Comparison of ENCODE assay signal across 30 mouse cellular contexts in the genomic region with DNA sequence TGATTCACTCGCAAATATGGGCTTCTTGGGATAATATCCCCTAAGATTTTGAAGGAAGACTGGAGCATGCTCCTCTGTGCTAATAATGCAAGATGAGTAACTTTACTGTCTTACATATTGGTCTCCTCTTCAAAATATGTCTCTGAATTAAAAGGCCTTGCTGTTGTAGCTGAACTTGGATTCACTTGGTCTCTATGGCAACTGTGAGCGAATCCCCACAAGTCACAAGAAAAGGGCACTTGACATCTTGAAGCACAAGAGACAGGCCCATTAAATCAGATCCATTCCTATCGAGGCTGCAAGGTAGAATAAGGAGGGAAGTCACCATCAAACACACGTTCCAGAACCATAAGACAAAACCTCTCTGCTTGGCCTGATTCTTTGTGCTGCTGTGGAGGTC.
A peak's percentile ranks its signal among the peaks of the same experiment; 100 is the strongest.
DNase-seq lines count a peak whose midpoint lies in the region; ATAC-seq and TF ChIP-seq lines count a peak whose summit lies in the region.
"Had no signal": no experiment of that assay in that cellular context is flagged by ENCODE, and none has a peak within 500 bp of the region (broad histone marks: within the 10 kb centered on the region; RNA-seq: fewer than 3 reads in every experiment).

No protein-coding gene starts in this region.

- H3K4me1 ChIP-seq in forebrain, postnatal 0 days (ENCODE audit: insufficient read depth) = no peaks in the 10 kb centered on the region
- no peaks in the 10 kb centered on the region; the same call in 1 of the 2 replicates for H3K4me1 ChIP-seq in forebrain, embryonic 10.5 days
- H3K4me1 ChIP-seq in midbrain, embryonic 15.5 days = peaks cover 12% of the 10 kb centered on the region; the same call in 1 of the 2 replicates
- peaks cover 6% of the 10 kb centered on the region; the same call in 1 of the 2 replicates for H3K4me1 ChIP-seq in midbrain, embryonic 16.5 days (ENCODE audit: control insufficient read depth, insufficient read depth, low read length)
- H3K4me1 ChIP-seq: forebrain, embryonic 15.5 days; heart, embryonic 12.5 days; heart, embryonic 15.5 days; intestine, embryonic 15.5 days had no signal

- H3K4me3 ChIP-seq in forebrain, postnatal 0 days (ENCODE audit: low read depth, low read length) = no peak overlapping the region
- no peak overlapping the region for H3K4me3 ChIP-seq in forebrain, embryonic 10.5 days
- no peak overlapping the region for H3K4me3 ChIP-seq in midbrain, embryonic 15.5 days
- no peak overlapping the region for H3K4me3 ChIP-seq in midbrain, embryonic 16.5 days (ENCODE audit: low read depth, low read length)
- no peak overlapping the region for H3K4me3 ChIP-seq in macrophage (ENCODE audit: inconsistent target)
- H3K4me3 ChIP-seq: embryonic facial prominence, embryonic 10.5 days; embryonic facial prominence, embryonic 13.5 days; erythroblast, embryonic 14.5 days; forebrain, embryonic 15.5 days; heart, embryonic 12.5 days; heart, embryonic 15.5 days; hindbrain, embryonic 10.5 days; hindbrain, embryonic 13.5 days; intestine, embryonic 15.5 days had no signal

- 57% methylated on average over 4 of the region's 4 CpGs for WGBS in forebrain, postnatal 0 days
- 82% methylated on average over 4 of the region's 4 CpGs for WGBS in forebrain, embryonic 10.5 days
- WGBS in midbrain, embryonic 15.5 days = 50% methylated on average over 4 of the region's 4 CpGs
- WGBS in midbrain, embryonic 16.5 days = 48% methylated on average over 4 of the region's 4 CpGs
- WGBS in macrophage (ENCODE audit: missing documents) = 95% methylated on average over 4 of the region's 4 CpGs

- H3K27ac ChIP-seq in forebrain, postnatal 0 days (ENCODE audit: low read depth, low read length) = no peak overlapping the region
- H3K27ac ChIP-seq in forebrain, embryonic 10.5 days = no peak overlapping the region
- H3K27ac ChIP-seq in midbrain, embryonic 15.5 days = peak overlapping the region; percentile 28; the same call in 1 of the 2 replicates
- no peak overlapping the region; the same call in 1 of the 2 replicates for H3K27ac ChIP-seq in midbrain, embryonic 16.5 days (ENCODE audit: low read length)
- peak overlapping the region; percentile 49; the same call in 1 of the 2 replicates for H3K27ac ChIP-seq in macrophage
- H3K27ac ChIP-seq: embryonic facial prominence, embryonic 10.5 days; embryonic facial prominence, embryonic 13.5 days; forebrain, embryonic 15.5 days; heart, embryonic 15.5 days; hindbrain, embryonic 10.5 days; hindbrain, embryonic 13.5 days; intestine, embryonic 15.5 days had no signal

- H3K4me2 ChIP-seq in forebrain, postnatal 0 days (ENCODE audit: low read depth) = no peak overlapping the region
- H3K4me2 ChIP-seq in midbrain, embryonic 15.5 days = no peak overlapping the region
- H3K4me2 ChIP-seq in midbrain, embryonic 16.5 days (ENCODE audit: low read length) = no peak overlapping the region
- H3K4me2 ChIP-seq: embryonic facial prominence, embryonic 13.5 days; forebrain, embryonic 15.5 days; heart, embryonic 12.5 days; heart, embryonic 15.5 days; hindbrain, embryonic 13.5 days; intestine, embryonic 15.5 days had no signal

- peak; percentile 19 for DNase-seq in forebrain, postnatal 0 days
- DNase-seq in forebrain, embryonic 10.5 days (ENCODE audit: extremely low spot score, low spot score) = no peak
- peak; percentile 39 for DNase-seq in layer of hippocampus, adult 9-11 months
- DNase-seq in layer of hippocampus, adult 11-12 months (ENCODE audit: low spot score) = no peak
- DNase-seq in cerebellum, adult 11 months = no peak
- DNase-seq: adrenal gland, postnatal 10 days; cerebellum, adult 11-12 months; cerebellum, adult 8-10 months; cerebellum, postnatal 10 days; cerebellum, postnatal 36 days; embryo, embryonic 11 days; gastrocnemius, postnatal 10 days; gastrocnemius, postnatal 36 days; heart, postnatal 10 days had no signal

- no peaks in the 10 kb centered on the region for H3K79me2 ChIP-seq in macrophage (ENCODE audit: inconsistent target)

- H3K9me3 ChIP-seq in forebrain, postnatal 0 days (ENCODE audit: low read length) = no peaks in the 10 kb centered on the region
- H3K9me3 ChIP-seq in forebrain, embryonic 10.5 days = no peaks in the 10 kb centered on the region
- no peaks in the 10 kb centered on the region for H3K9me3 ChIP-seq in midbrain, embryonic 15.5 days
- no peaks in the 10 kb centered on the region for H3K9me3 ChIP-seq in midbrain, embryonic 16.5 days (replicated peaks; ENCODE audit: control insufficient read depth, low read length, poor library complexity, severe bottlenecking)
- H3K9me3 ChIP-seq: embryonic facial prominence, embryonic 10.5 days; embryonic facial prominence, embryonic 13.5 days; forebrain, embryonic 15.5 days; G1E; heart, embryonic 15.5 days; hindbrain, embryonic 10.5 days; hindbrain, embryonic 13.5 days; intestine, embryonic 15.5 days had no signal

- H3K36me3 ChIP-seq in forebrain, postnatal 0 days (ENCODE audit: insufficient read depth) = no peaks in the 10 kb centered on the region
- H3K36me3 ChIP-seq in forebrain, embryonic 10.5 days (replicated peaks) = no peaks in the 10 kb centered on the region
- H3K36me3 ChIP-seq in midbrain, embryonic 15.5 days (replicated peaks) = no peaks in the 10 kb centered on the region
- H3K36me3 ChIP-seq in midbrain, embryonic 16.5 days (ENCODE audit: control insufficient read depth, insufficient read depth, low read length) = no peaks in the 10 kb centered on the region
- H3K36me3 ChIP-seq in macrophage (ENCODE audit: inconsistent target) = no peaks in the 10 kb centered on the region
- H3K36me3 ChIP-seq: embryonic facial prominence, embryonic 10.5 days; embryonic facial prominence, embryonic 13.5 days; forebrain, embryonic 15.5 days; G1E; heart, embryonic 12.5 days; heart, embryonic 15.5 days; hindbrain, embryonic 10.5 days; hindbrain, embryonic 13.5 days; intestine, embryonic 15.5 days had no signal

- peak; percentile 54; the same call in 1 of the 2 replicates for ATAC-seq in forebrain, postnatal 0 days
- peak; percentile 48 for ATAC-seq in midbrain, embryonic 15.5 days (replicated peaks)
- ATAC-seq in midbrain, embryonic 16.5 days = no peak
- ATAC-seq: forebrain, embryonic 15.5 days; hindbrain, embryonic 16.5 days; intestine, embryonic 15.5 days; Patski had no signal

- H3K27me3 ChIP-seq in forebrain, postnatal 0 days (ENCODE audit: insufficient read depth, low read length) = no peaks in the 10 kb centered on the region
- H3K27me3 ChIP-seq in forebrain, embryonic 10.5 days (ENCODE audit: poor library complexity, severe bottlenecking) = peaks cover 9% of the 10 kb centered on the region; the same call in 1 of the 2 replicates
- no peaks in the 10 kb centered on the region for H3K27me3 ChIP-seq in midbrain, embryonic 15.5 days (replicated peaks)
- H3K27me3 ChIP-seq in midbrain, embryonic 16.5 days (ENCODE audit: control insufficient read depth, insufficient read depth, low read depth, low read length) = no peaks in the 10 kb centered on the region
- H3K27me3 ChIP-seq: CH12.LX; embryonic facial prominence, embryonic 13.5 days; forebrain, embryonic 15.5 days; heart, embryonic 12.5 days; heart, embryonic 15.5 days; hindbrain, embryonic 13.5 days; intestine, embryonic 15.5 days had no signal

- no peak for TF ChIP-seq CTCF in forebrain, postnatal 0 days (IDR thresholded peaks at IDR 0.05; ENCODE audit: low read depth)

- no peak overlapping the region for H3K9ac ChIP-seq in forebrain, postnatal 0 days
- no peak overlapping the region for H3K9ac ChIP-seq in midbrain, embryonic 15.5 days
- H3K9ac ChIP-seq in midbrain, embryonic 16.5 days (ENCODE audit: low read depth, low read length) = no peak overlapping the region
- H3K9ac ChIP-seq: embryonic facial prominence, embryonic 13.5 days; forebrain, embryonic 15.5 days; heart, embryonic 12.5 days; heart, embryonic 15.5 days; hindbrain, embryonic 13.5 days; intestine, embryonic 15.5 days had no signal

Comparison
In these comparisons a context has a peak if more than half of its experiments do, and no peak if none do; other contexts are left out.
1. DNase-seq: peak in forebrain, postnatal 0 days (single experiment) and layer of hippocampus, adult 9-11 months (single experiment); none in forebrain, embryonic 10.5 days (single experiment), layer of hippocampus, adult 11-12 months (single experiment) and cerebellum, adult 11 months (single experiment).
2. H3K27ac ChIP-seq: peak in midbrain, embryonic 15.5 days (single experiment) and macrophage (single experiment); none in forebrain, postnatal 0 days (single experiment), forebrain, embryonic 10.5 days (single experiment) and midbrain, embryonic 16.5 days (single experiment).